Mouse (Mus musculus) heart, postnatal 4 days (tissue): ENCODE results near the gene Gfra1. TPM values are rescaled to one million over a fixed set of nuclear protein-coding genes. Genes with fewer than 3 reads are reported as not detected.
A peak's percentile ranks its signal among the peaks of the same experiment; 100 is the strongest.

Experiments
- DNase-seq: peaks from one replicate; pipeline ENCODE4 v3.0.0; 2021
- total RNA-seq, 2 experiments: library from RNA; stranded (reverse); gene quantifications; 2 replicates each; pipeline ENCODE4 v1.2.3; 2021

The Gfra1 gene
- total RNA-seq, 2 experiments from 2014 or later = 1.1 to 2.0 TPM

GRCm38 (mm10) chr19:58441246-58441645, 14.5 kb downstream of the Gfra1 start:
- no peak for DNase-seq

GRCm38 (mm10) chr19:58438762-58439161, 16.9 kb downstream of the Gfra1 start:
- no peak for DNase-seq

DNA sequence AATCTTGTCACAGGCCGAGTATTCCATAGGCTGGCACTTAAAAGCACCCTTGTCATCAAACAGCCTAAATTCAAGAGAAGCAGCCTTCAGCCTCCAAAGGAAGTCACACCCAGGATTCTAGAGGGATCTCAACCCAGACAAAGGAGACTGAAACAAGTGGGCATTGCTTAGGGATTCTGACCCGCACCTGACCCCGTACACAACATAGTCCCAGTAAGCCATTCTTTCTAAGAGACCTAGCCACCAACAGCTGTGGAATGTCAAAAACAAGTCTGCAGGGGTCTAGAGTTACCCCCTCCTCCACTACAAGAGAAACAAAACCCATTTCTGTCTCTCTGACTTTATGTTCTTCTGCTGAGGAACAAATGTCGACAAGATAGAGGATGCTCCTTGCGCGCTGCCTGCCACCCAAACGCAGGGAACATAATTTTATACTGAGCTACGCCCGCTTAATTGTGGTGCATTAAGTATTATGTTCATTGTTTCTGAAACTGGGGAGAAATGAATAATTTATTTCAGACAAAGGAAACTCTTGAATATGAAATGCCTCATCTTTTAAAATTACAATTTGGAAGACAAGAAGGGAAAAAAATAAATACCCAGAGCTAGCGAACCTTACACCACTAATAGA, 18.2 kb downstream of the Gfra1 start:
- DNase-seq = no peak

GRCm38 (mm10) chr19:58436874-58437273, 18.8 kb downstream of the Gfra1 start:
- DNase-seq = no peak

- no peak for DNase-seq
Measured at GRCm38 (mm10) chr19:58435877-58436276, 19.8 kb downstream of the Gfra1 start.

GRCm38 (mm10) chr19:58432840-58433239, 22.9 kb downstream of the Gfra1 start:
- no peak for DNase-seq

GRCm38 (mm10) chr19:58428546-58428945, 27.2 kb downstream of the Gfra1 start:
- DNase-seq = no peak

DNA sequence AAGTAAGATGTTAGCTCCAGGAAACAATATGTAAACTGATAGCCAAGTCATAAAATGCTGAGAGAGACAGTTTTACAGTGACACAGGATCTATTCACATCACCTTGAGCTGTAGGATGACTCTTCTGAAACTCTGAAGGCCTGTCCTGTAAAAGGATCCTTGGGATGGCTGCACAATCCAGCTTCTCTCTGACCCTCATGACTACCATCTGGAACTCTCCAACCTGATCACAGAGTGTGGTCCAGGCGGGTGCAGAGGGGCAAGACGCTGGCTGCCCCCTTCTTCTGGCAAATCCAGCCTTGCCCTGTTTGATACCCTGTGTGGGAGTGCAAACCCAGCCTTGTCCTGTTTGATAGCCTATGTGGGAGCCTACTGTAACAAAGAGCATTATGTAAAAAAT, 28.4 kb downstream of the Gfra1 start:
- no peak for DNase-seq

DNA sequence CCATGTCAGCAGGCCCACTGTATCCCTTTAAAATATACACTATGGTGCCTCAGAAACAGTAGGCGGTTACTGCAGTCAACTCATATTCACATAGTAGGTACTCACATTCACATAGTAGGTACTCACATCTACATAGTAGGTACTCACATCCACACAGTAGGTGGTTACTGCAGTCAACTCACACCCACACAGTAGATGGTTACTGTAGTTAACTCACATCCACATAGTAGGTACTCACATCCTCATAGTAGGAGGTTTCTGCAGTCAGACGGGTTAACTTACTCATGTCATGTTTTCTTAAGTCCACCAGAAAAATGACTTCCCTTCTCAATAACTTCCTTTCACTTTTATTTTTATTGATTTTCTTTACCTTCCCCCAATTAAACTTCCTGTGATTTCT, 30.8 kb downstream of the Gfra1 start:
- no peak for DNase-seq

DNA sequence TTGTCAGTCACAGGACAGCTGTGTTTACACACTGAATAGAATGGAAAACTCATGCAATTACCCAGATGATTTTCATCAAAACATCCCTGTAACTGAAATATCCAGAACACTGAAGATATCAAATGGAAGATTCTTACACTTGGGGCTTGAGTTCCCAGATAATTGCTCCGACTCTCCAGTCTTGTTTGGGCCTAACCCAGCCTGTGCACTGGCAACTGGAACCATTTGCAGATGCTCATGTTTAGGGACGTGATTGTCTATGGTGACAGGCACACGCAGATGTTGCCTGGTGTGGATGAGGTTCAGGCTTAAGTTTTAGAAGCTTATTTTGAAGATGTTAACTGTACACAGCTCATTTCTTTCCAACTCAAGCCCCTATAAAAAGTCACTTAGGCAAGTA, 31.5 kb downstream of the Gfra1 start:
- DNase-seq = no peak

DNA sequence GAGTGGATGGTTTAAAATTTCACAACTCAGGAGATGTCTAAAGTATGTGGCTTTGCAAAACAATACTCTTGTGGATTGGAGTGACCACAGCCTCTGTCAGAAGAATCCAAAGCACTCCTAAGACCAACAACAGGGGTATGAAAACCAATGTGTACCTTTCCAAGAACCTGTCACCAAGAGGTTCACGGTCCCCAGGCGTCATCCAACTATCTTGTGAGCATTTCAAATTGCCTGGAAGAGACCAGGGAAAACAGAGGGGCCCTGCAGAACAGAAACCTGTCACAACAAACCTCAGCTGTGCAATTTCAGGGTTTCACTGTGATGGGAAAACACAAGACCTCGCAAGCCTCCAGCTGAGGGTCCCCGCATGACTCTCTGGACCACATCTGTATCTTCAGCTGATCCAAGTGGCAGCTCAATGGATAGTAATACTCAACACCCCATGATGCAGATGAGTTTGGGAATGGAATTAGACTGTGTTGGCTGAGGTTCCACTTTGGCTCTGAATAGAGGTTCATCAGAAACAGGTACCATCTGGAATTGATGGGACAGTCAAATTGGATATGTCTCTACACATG, 32.7 kb downstream of the Gfra1 start:
- no peak for DNase-seq

- no peak for DNase-seq
Measured at GRCm38 (mm10) chr19:58419685-58420084, 36.0 kb downstream of the Gfra1 start.

DNA sequence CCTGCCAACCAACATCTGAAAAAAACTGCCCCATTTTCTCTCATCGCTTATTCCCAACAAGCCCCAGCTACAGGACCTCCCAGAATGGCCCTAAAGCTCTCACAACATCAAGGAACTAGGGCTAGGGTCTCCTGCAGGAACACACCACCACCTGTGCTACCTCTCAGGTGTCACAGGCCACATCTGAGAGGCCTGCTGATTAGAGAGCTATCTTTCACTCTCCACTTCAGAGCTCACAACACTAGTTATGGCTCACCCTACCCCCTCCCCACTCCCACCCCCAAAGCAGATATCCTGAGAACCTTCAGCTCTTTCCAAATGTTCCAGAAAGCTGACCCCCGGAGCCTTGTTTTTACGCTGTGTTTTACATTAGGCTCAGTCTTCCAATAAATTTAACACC, 36.4 kb downstream of the Gfra1 start:
- DNase-seq = no peak

GRCm38 (mm10) chr19:58415173-58415572, 40.5 kb downstream of the Gfra1 start:
- no peak for DNase-seq

DNA sequence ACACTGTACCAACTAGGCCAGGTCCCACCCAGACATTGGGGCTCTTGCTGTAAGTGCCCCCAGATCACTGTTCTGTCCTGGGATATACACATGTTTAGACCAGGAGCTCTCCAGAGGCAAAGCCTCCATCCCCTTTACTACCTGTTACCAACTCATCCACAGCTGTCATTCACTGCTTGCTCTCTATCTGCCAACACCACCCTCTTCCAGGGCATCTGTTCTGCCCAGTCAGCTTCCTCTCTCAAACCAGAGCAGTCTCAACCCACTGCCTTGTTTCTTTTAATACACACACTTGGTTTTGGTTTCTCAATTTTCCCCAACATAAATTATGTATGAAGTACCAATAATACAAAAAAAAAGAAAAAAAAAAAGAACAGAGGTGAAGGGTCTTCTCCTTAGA, 41.0 kb downstream of the Gfra1 start:
- DNase-seq = no peak

GRCm38 (mm10) chr19:58413290-58413689, 42.4 kb downstream of the Gfra1 start:
- peak; percentile 70 for DNase-seq

GRCm38 (mm10) chr19:58412811-58413210, 42.9 kb downstream of the Gfra1 start:
- DNase-seq = no peak

DNA sequence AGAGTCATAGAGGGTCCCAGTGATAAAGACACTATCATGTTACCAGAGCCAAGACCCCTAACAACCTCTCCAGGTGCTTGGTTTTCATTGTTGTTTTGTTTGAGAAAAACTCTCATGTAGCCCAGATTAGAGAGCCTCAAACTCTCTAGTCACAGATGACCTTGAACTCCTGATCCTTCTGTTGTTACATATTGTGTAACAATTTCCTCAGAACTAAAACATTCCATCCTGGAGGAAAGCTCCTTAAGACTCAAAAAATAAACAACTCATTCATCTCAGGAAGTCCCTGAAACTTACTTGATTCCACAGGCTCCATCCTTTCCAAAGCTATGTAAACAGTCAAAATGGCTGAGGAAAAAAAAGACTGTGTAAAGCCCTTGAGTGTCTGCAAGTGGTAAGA, 49.0 kb downstream of the Gfra1 start:
- no peak for DNase-seq

DNA sequence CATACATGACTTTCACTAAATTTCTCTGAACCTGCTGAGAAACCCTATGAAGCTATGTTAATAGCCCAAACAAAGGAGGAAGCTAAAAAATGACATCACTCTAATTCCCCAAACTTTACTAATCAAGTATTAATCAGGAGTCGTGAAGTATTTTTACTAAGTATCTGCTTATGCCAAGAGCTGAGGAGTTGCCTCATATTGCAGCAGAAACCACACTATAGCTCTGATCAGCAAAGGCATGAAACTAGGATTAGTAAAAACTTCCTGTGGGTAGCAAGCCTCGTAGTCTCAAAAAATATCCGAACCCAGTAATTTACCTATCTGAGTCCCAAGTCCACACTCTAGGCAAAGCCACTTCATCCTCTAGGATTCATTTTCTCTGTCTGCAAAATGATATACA, 55.5 kb downstream of the Gfra1 start:
- no peak for DNase-seq

DNA sequence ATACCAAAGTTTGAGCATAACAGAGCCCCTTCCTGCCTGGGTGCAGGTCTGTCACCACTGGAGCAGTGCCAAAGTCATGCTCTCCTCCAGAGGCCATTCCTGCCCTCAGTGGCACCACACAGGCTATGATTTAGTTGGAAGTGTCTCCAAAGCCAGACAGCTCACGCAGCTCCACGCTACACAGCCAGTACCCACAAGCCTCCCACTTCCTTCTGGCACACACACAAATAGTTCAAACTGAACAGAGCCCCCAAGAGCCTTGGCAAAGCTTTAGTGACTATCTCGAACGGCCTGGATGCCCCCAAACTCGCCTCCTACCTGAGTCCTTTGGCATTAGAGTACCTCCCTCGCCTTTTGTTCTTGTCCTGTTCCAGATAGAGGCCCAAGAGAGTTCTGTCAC, 56.5 kb downstream of the Gfra1 start:
- DNase-seq = no peak

DNA sequence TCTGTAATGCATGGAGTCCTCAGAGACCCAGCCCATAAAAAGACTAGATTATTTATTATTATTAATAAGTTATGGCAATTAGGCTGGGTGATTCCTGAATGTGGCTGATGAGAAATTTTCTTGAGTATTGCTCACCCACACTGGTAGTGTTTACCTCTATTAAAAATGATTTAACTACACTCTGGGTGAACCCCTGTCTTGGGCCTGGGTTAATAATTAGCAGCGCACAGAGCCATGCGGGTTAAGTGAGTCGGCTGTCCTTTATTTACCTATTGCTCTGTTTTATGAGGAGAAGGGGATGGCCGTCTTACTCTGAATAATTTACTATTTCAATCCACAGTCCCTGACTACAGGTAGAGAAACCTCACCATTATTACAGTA, 59.1 kb downstream of the Gfra1 start:
- DNase-seq = no peak

- no peak for DNase-seq
Measured at GRCm38 (mm10) chr19:58395785-58396603, 59.7 kb downstream of the Gfra1 start.

- no peak for DNase-seq
Measured at GRCm38 (mm10) chr19:58393121-58393520, 62.6 kb downstream of the Gfra1 start.

DNA sequence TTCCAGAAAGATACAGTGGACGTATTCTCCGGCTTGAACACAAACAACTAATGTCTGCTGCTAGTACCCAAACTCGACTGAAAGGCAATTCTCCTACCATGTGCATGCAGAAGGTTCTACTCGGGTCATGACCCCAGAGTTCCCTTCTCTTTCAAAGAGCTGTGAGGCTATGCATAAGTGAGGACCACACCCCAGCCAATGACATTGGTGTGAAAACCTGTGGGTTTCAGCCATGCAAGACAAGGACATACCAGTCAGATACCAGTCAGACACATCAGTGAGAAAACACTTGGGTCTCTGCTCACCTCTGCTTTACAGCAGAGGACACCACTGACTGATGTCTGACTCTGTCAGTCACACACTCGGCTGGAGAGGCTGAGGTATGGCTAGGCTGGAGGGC, 63.9 kb downstream of the Gfra1 start:
- DNase-seq = no peak
